Mouse (Mus musculus) liver, embryonic 16.5 days (tissue): ENCODE measurements around the gene Ube2s. TPM values are rescaled to one million over a fixed set of nuclear protein-coding genes. Genes with fewer than 3 reads are reported as not detected.
A peak's percentile ranks its signal among the peaks of the same experiment; 100 is the strongest.
"Not testable (repeated sequence)": the region's sequence is repeated elsewhere in the genome, so short reads cannot be mapped to it uniquely, and the experiment has no call there.

Experiments
- ATAC-seq: fragments of 200-750 bp; cut with Nextera tagmentation; 2 replicates; pipeline ENCODE4 v1.8.0; 2017; ENCODE audit warnings: low read depth, mild to moderate bottlenecking, moderate number of reproducible peaks, moderate library complexity
- H3K27ac ChIP-seq: fragments of 300-500 bp; sonication (generic); 2 replicates; pipeline ENCODE4 v1.5.1; 2014; ENCODE audit warnings: mild to moderate bottlenecking, low read length
- H3K27me3 ChIP-seq: fragments of 300-500 bp; sonication (generic); 2 replicates; pipeline ENCODE4 v1.6.1; 2014; ENCODE audit warnings: low read depth, low read length, mixed read lengths; ENCODE audit not compliant: control insufficient read depth, insufficient read depth
- H3K36me3 ChIP-seq: fragments of 300-500 bp; sonication (generic); 2 replicates; pipeline ENCODE4 v1.6.1; 2014; ENCODE audit warnings: mild to moderate bottlenecking; ENCODE audit not compliant: control insufficient read depth, insufficient read depth
- H3K4me1 ChIP-seq: fragments of 300-500 bp; sonication (generic); 2 replicates; pipeline ENCODE4 v1.6.1; 2014; ENCODE audit warnings: low read depth, low read length, mixed read lengths; ENCODE audit not compliant: control insufficient read depth
- H3K4me2 ChIP-seq: fragments of 300-500 bp; sonication (generic); 2 replicates; pipeline ENCODE4 v1.6.1; 2014; ENCODE audit warnings: low read depth, low read length, mixed read lengths
- H3K4me3 ChIP-seq: fragments of 300-500 bp; sonication (generic); 2 replicates; pipeline ENCODE4 v1.5.1; 2014; ENCODE audit warnings: low read depth, mild to moderate bottlenecking, low read length
- H3K9ac ChIP-seq: fragments of 300-500 bp; sonication (generic); 2 replicates; pipeline ENCODE4 v1.6.1; 2014; ENCODE audit warnings: low read depth, low read length
- H3K9me3 ChIP-seq: fragments of 300-500 bp; sonication (generic); replicated peaks from 2 replicates; pipeline ENCODE4 v1.6.1; 2016; ENCODE audit warnings: low read length; ENCODE audit not compliant: control insufficient read depth
- WGBS: fragments of 180-500 bp; shearing (Covaris S2); extraction: QIAGEN DNeasy Blood & Tissue Kit; methylation state at CpG from one replicate; pipeline ENCODE4 v1.1.7; 2014; ENCODE audit not compliant: insufficient replicate concordance; 5-methylcytosine and 5-hydroxymethylcytosine counted together
- polyA plus RNA-seq: library from polyadenylated mRNA; unstranded; fragments of >200 nt; fragmentation: Nextera tagmentation; extraction: Ambion mirVana; gene quantifications from 2 replicates; pipeline ENCODE4 v1.2.1, GENCODE M21; 2015

Ube2s gene
- polyA plus RNA-seq, 1 experiment from 2014 or later = 272 TPM

DNA sequence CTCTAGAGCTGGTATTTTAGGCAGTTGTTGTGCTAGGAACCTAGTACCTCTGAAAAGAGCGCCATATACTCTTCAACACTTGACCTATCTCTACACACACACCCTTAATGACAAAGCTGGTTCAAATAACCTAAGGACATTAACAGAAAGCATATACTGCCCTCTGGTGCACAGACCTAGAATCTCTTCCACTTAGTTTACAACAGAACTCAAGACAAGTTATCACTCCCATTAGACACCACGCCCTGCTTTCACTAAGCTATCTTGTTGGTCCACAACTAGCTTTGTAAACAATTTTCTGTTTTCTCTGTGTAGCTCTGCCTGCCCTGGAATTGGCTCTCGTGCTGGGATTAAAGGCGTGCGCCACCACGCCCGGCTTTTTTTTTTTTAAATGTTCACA lies 5.7 kb downstream of the Ube2s start:
- H3K9me3 ChIP-seq = no peaks in the 10 kb centered on the region
- peaks cover 62% of the 10 kb centered on the region for H3K36me3 ChIP-seq
- no peak overlapping the region; the same call in 1 of the 2 replicates for H3K9ac ChIP-seq
- H3K4me3 ChIP-seq = no peak overlapping the region
- H3K27me3 ChIP-seq = no peaks in the 10 kb centered on the region
- H3K27ac ChIP-seq = peak overlapping the region; percentile 81
- ATAC-seq = peak; percentile 80
- 40% methylated on average over 7 of the region's 7 CpGs for WGBS
- H3K4me1 ChIP-seq = peaks cover 35% of the 10 kb centered on the region
- H3K4me2 ChIP-seq = peak overlapping the region; percentile 28; the same call in 1 of the 2 replicates

DNA sequence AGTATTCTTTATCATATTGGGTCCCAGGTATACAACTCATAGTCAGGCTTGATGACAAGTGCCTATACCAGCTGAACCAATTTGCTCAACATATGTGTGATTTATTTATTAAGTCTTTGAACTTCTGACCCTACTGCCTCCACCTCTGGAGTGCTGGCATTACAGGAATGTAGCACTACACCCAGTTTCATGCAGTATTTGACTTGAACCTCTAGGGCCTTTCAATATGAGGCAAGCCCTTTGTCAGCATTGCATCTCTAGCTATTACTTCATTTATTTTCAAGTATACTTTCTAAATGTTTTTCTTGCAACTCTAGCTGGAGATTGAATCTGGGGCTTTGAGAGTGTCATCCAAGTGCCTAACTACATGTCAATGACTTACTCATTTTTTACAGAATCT lies 10.1 kb downstream of the Ube2s start:
- Histone ChIP-seq H3K4me1 (peaks cover 7% of the 10 kb centered on the region), H3K4me3 (no peak overlapping the region), H3K36me3 (peaks cover 31% of the 10 kb centered on the region), H3K27me3 (no peaks in the 10 kb centered on the region), H3K4me2 (no peak overlapping the region), H3K27ac (no peak overlapping the region), H3K9ac (no peak overlapping the region), H3K9me3 (no peaks in the 10 kb centered on the region)
- no peak for ATAC-seq

DNA sequence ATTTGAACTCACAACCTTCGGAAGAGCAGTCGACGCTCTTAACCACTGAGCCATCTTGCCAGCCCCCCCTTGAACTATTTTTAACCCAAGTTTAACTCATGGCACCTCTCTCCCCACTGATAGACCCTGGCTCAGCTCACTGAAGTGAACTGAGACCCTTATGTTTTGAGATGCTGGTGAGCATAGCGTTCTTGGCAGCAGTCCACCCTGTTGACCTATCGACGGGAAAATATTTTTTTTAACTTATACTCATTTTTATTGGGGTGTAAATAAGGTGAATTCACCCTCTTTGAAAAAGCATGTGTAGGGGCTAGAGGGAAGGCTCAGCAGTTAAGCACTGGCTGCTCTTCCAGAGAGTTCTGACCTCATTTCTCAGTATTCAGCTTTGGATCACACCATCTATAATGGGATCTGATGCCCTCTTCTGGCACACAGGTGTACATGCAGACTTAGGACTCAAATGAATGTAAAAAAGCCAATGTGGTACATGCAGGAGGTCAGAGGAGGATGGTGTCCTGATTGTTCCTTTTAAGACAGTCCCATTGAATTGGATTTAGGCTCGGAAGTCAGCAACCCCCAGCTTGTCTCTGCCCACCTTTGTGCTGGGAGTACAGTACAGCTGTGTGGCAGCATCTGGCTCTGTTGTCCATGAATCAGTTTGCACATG lies 16.5 kb downstream of the Ube2s start:
- 76% methylated on average over 7 of the region's 7 CpGs for WGBS

DNA sequence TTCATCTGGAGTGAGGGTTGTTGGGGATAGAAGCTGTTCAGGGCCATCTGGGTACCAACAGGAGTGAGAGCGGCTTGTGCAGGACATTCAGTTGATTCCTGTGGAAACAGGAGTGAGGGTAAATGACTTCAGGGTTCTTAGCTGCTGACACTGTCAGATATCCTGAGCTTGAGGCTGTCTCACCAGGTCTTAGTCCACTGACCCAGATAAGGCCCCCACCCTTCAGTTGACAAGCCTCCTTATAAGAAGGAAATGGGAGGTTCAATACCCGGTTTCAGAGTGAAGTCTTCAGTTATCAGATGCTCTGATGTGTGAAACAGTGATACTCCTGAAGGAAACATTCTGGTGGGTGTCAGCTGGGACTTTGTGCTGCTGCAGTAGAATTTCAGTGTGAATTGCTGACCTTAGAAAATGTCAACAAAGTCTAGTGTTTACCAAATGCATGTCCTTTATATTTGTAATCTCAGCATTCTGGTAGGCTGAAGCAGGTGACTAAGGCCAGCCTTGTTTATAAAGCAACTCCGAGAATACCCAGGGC lies 17.7 kb downstream of the Ube2s start:
- peak overlapping the region; percentile 81 for H3K4me3 ChIP-seq
- no peak for ATAC-seq
- peaks cover 25% of the 10 kb centered on the region for H3K4me1 ChIP-seq
- no peaks in the 10 kb centered on the region for H3K9me3 ChIP-seq
- no peaks in the 10 kb centered on the region for H3K27me3 ChIP-seq
- WGBS = 42% methylated on average over 3 of the region's 3 CpGs
- H3K4me2 ChIP-seq = peak overlapping the region; percentile 84
- peak overlapping the region; percentile 89 for H3K27ac ChIP-seq
- peaks cover 29% of the 10 kb centered on the region for H3K36me3 ChIP-seq
- H3K9ac ChIP-seq = peak overlapping the region; percentile 29

More for the DNA sequence above, 16.5 kb downstream of the Ube2s start:
- Histone ChIP-seq H3K36me3 (peaks cover 29% of the 10 kb centered on the region), H3K9me3 (no peaks in the 10 kb centered on the region), H3K27me3 (no peaks in the 10 kb centered on the region), H3K4me1 (peaks cover 22% of the 10 kb centered on the region), H3K4me2 (no peak overlapping the region), H3K9ac (no peak overlapping the region), H3K4me3 (no peak overlapping the region), H3K27ac (no peak overlapping the region)
- no peak for ATAC-seq

DNA sequence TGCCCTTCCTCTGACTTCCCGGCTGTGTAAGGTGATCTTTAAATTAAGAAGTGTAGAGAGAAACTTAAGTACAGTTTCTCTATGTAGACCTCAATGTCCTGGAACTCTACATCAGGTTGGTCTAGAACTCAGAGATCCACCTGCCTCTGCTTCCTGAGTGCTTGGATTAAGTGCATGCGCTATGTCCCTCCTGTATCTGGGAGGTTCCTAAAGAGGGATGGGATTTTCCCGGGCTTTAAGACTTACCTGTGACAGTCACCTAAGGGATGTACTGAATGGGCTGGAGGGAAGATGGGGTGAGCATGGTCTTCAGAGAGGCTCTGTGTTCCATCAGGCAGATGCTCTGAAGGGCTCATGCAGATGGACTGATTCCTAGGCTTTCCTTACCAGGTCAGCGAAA lies 18.7 kb downstream of the Ube2s start:
- no peak for ATAC-seq
- peaks cover 28% of the 10 kb centered on the region for H3K4me1 ChIP-seq
- H3K9me3 ChIP-seq = no peaks in the 10 kb centered on the region
- peak overlapping the region; percentile 81 for H3K9ac ChIP-seq
- peaks cover 29% of the 10 kb centered on the region for H3K36me3 ChIP-seq
- no peaks in the 10 kb centered on the region for H3K27me3 ChIP-seq
- peak overlapping the region; percentile 81 for H3K4me3 ChIP-seq
- whole genome bisulfite sequencing = 27% methylated on average over 4 of the region's 4 CpGs
- H3K4me2 ChIP-seq = peak overlapping the region; percentile 84
- H3K27ac ChIP-seq = peak overlapping the region; percentile 89

DNA sequence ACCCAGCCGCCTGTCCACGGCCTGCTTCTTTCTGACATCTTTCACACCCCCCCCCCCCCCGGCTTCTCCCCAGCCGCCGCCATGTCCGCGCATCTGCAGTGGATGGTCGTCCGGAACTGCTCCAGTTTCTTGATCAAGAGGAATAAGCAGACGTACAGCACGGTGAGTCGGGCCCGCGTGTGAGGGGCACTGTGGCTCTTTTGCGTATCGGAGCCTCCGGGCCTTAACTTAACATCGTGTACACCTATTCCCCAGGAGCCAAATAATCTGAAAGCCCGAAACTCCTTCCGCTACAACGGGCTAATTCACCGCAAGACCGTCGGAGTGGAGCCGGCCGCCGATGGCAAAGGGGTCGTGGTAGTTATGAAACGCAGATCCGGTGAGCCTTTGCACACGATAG lies 19.1 kb downstream of the Ube2s start:
- 0% methylated on average over 31 of the region's 31 CpGs for WGBS
- not testable (repeated sequence) for H3K9me3 ChIP-seq, H3K27me3 ChIP-seq
- Histone ChIP-seq H3K9ac (peak overlapping the region; percentile 81), H3K4me1 (peaks cover 33% of the 10 kb centered on the region), H3K36me3 (peaks cover 29% of the 10 kb centered on the region), H3K4me2 (peak overlapping the region; percentile 84), H3K27ac (peak overlapping the region; percentile 89), H3K4me3 (peak overlapping the region; percentile 81)
- peak; percentile 1 for ATAC-seq

DNA sequence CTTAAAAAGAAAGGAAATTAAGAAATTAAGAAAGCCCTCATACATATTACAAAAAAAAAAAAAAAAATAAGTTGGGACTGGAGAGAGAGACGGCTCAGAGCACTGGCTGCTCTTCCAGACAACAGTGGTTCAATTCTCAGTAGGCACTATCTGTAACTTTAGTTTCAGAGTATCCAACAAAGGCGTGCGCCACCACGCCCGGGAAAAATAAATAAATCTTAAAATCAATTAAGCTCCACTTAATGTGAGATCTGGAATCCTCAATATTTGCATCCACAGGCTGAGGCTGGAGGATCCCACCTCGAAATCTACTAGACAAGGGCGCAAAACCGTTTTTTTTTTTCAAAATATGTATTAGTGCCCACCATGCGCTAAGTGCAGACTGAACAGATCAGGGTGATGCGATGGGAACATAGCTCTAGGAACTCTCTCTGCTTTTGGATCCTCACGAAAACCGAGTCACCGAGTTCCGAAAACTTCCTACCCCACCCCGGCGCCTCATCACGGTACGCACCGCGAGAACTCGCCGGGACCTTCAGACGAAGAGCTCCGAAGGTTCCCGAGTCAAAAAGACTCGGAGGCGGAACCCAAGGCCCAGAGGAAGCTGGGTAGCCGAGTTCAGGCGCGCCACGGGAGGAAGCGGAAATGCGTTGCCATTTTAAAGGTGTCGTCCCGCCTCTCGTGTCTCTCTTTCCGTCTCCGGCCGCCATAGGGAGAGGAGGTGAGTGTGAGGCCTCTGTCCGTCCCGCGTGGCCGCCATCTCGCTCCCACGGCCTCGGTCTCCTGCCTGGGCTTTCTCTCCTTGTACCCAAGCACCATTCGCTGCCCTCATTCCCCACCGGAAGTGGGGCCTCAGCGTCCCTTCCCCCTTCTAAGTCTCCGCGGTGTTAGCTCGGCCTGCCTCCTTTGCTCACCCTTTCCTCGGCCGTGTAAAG lies 19.8 kb downstream of the Ube2s start, which contains the start of gene Rpl28:
Rpl28 (plus strand) TSS at position 597 of the 935 bp plus-strand sequence.
- peak within 1 kb of the TSS; percentile 81 for H3K9ac ChIP-seq
- H3K4me1 ChIP-seq = peaks cover 36% of the 10 kb centered on the region
- peak within 1 kb of the TSS; percentile 84 for H3K4me2 ChIP-seq
- H3K9me3 ChIP-seq = no peaks in the 10 kb centered on the region
- peak within 1 kb of the TSS; percentile 89 for H3K27ac ChIP-seq
- under 1% methylated on average over 54 of the region's 54 CpGs for WGBS
- H3K27me3 ChIP-seq = no peaks in the 10 kb centered on the region
- peak within 1 kb of the TSS; percentile 81 for H3K4me3 ChIP-seq
- peak; percentile 90 for ATAC-seq
- H3K36me3 ChIP-seq = peaks cover 29% of the 10 kb centered on the region

DNA sequence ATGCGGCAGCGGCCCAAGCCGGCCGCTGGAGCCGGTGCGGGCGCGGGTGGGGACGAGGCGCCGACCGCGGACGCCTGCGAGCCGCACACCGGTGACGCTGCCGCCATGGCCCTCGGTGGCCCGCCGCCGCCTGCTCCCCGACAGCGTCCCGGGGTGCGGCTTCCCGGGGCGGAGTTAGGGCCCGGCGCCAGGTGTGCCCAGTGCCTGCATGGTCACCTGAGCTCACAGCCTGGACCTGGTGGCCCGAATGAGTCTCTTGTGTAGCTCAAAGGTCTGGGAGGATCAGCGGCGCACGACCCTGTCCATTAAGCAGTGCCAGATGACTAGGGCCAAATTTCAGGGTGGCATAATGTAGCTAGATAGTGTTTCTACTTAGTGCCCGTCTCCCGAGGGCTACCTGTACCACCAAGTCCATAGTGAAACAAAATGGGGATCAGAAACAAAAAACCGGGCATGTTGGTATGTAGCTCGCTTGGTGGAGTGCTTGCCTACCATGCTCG lies 22.9 kb downstream of the Ube2s start, which contains the start of gene Tmem238:
Tmem238 (minus strand) TSS at position 221 of the 500 bp plus-strand sequence.
- Histone ChIP-seq H3K4me1 (peaks cover 35% of the 10 kb centered on the region), H3K4me3 (peak within 1 kb of the TSS; percentile 78), H3K36me3 (peaks cover 2% of the 10 kb centered on the region), H3K9ac (peak within 1 kb of the TSS; percentile 81), H3K9me3 (no peaks in the 10 kb centered on the region), H3K27me3 (no peaks in the 10 kb centered on the region), H3K4me2 (peak within 1 kb of the TSS; percentile 99), H3K27ac (peak within 1 kb of the TSS; percentile 79)
- WGBS = 6% methylated on average over 40 of the region's 40 CpGs
- peak; percentile 42 for ATAC-seq
